ENCODE assay signal across 16 mouse cellular contexts in the genomic region with DNA sequence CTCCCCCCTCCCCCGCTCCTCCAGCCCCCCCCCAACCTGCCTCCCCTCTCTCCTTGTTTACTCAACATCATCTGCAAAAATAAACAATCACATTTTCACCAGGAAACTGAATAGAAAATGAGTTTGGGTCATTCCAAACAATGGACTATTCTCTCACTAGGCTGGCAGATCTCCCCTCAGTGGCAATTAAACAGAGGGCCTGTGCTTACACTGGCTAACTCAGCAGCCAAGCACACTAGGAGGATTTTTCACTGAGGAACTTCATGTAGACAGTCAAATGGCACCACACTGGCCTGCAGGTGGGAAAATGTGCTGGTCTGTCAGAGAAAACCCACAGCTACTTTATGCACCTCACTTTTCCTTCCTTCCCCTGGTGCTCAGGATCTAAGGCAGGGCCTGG. TPM values are rescaled to one million over a fixed set of nuclear protein-coding genes. Genes with fewer than 3 reads are reported as not detected.
DNase-seq lines count a peak whose midpoint lies in the region; ATAC-seq and TF ChIP-seq lines count a peak whose summit lies in the region.
"Had no signal": no experiment of that assay in that cellular context is flagged by ENCODE, and none has a peak within 500 bp of the region (broad histone marks: within the 10 kb centered on the region; RNA-seq: fewer than 3 reads in every experiment).

No protein-coding gene starts in this region.

- 62% methylated on average over 1 of the region's 1 CpGs for WGBS in intestine, embryonic 14.5 days
- 50% methylated on average over 1 of the region's 1 CpGs for WGBS in intestine, embryonic 16.5 days
- 20% methylated on average over 1 of the region's 1 CpGs for WGBS in lung, embryonic 14.5 days

- 0 out of 2 replicates have a peak, but pooled peaks cover 2% of the 10 kb centered on the region for H3K4me1 ChIP-seq in intestine, embryonic 14.5 days (replicated peaks; ENCODE audit: control insufficient read depth, insufficient read depth, low read length)
- H3K4me1 ChIP-seq in intestine, embryonic 16.5 days (ENCODE audit: control insufficient read depth, insufficient read depth, low read length) = peaks cover 3% of the 10 kb centered on the region; the same call in 1 of the 2 replicates
- H3K4me1 ChIP-seq in lung, embryonic 14.5 days (ENCODE audit: insufficient read depth) = no peaks in the 10 kb centered on the region

- no peaks in the 10 kb centered on the region for H3K27me3 ChIP-seq in intestine, embryonic 14.5 days (replicated peaks; ENCODE audit: control insufficient read depth, insufficient read depth, low read length)
- no peaks in the 10 kb centered on the region for H3K27me3 ChIP-seq in intestine, embryonic 16.5 days (replicated peaks; ENCODE audit: control insufficient read depth, insufficient read depth, low read length)
- H3K27me3 ChIP-seq in lung, embryonic 14.5 days (ENCODE audit: insufficient read depth, low read length) = no peaks in the 10 kb centered on the region
- H3K27me3 ChIP-seq: forebrain, embryonic 13.5 days; heart, embryonic 15.5 days had no signal

- no peak overlapping the region for H3K9ac ChIP-seq in intestine, embryonic 14.5 days (ENCODE audit: low read length)
- no peak overlapping the region for H3K9ac ChIP-seq in intestine, embryonic 16.5 days (ENCODE audit: low read depth, low read length)
- H3K9ac ChIP-seq in lung, embryonic 14.5 days = no peak overlapping the region
- H3K9ac ChIP-seq: forebrain, embryonic 13.5 days; heart, embryonic 15.5 days had no signal

- H3K9me3 ChIP-seq in intestine, embryonic 14.5 days (ENCODE audit: control insufficient read depth, low read length) = no peaks in the 10 kb centered on the region
- H3K9me3 ChIP-seq in intestine, embryonic 16.5 days (ENCODE audit: control insufficient read depth, low read length) = no peaks in the 10 kb centered on the region
- no peaks in the 10 kb centered on the region for H3K9me3 ChIP-seq in lung, embryonic 14.5 days (ENCODE audit: low read depth, low read length)
- H3K9me3 ChIP-seq: forebrain, embryonic 13.5 days; heart, embryonic 15.5 days; hindbrain, embryonic 10.5 days had no signal

- no peaks in the 10 kb centered on the region for H3K36me3 ChIP-seq in intestine, embryonic 14.5 days (ENCODE audit: control insufficient read depth, insufficient read depth, low read length)
- H3K36me3 ChIP-seq in intestine, embryonic 16.5 days (ENCODE audit: control insufficient read depth, insufficient read depth, low read length) = no peaks in the 10 kb centered on the region
- H3K36me3 ChIP-seq in lung, embryonic 14.5 days (ENCODE audit: insufficient read depth) = no peaks in the 10 kb centered on the region
- H3K36me3 ChIP-seq: heart, embryonic 15.5 days; hindbrain, embryonic 10.5 days had no signal

- H3K27ac ChIP-seq in intestine, embryonic 14.5 days (ENCODE audit: low read depth) = peak overlapping the region; percentile 11; the same call in 1 of the 2 replicates
- no peak overlapping the region for H3K27ac ChIP-seq in intestine, embryonic 16.5 days (ENCODE audit: low read length)
- peak overlapping the region; percentile 18; the same call in 1 of the 2 replicates for H3K27ac ChIP-seq in lung, embryonic 14.5 days (ENCODE audit: low read depth)
- H3K27ac ChIP-seq: forebrain, embryonic 13.5 days; heart, embryonic 15.5 days; hindbrain, embryonic 10.5 days had no signal

- DNase-seq in intestine, embryonic 14.5 days (ENCODE audit: low spot score) = no peak
- DNase-seq in lung, embryonic 14.5 days = peak; percentile 10
- no peak for DNase-seq in lung, postnatal 25 days (ENCODE audit: low spot score)
- peak; percentile 20 for DNase-seq in right cerebral cortex, adult 18-20 months
- DNase-seq in right cerebral cortex, postnatal 14 days = no peak
- DNase-seq in heart, adult 11 months = no peak
- no peak for DNase-seq in left cerebral cortex, postnatal 4 days
- DNase-seq: cerebellum, adult 9-10 months; heart, adult 18-20 months; kidney, postnatal 10 days; thymus, postnatal 4 days had no signal

- no peak for TF ChIP-seq CTCF in lung, embryonic 14.5 days (IDR thresholded peaks at IDR 0.05; ENCODE audit: low read depth)

- no peak overlapping the region for H3K4me3 ChIP-seq in intestine, embryonic 14.5 days (ENCODE audit: low read depth, low read length)
- H3K4me3 ChIP-seq in intestine, embryonic 16.5 days (ENCODE audit: low read length) = no peak overlapping the region
- no peak overlapping the region for H3K4me3 ChIP-seq in lung, embryonic 14.5 days (ENCODE audit: low read depth, low read length)
- H3K4me3 ChIP-seq: forebrain, embryonic 13.5 days; heart, embryonic 15.5 days; hindbrain, embryonic 10.5 days had no signal

- ATAC-seq in intestine, embryonic 14.5 days (replicated peaks; ENCODE audit: low FRiP score, low TSS enrichment, low read depth) = no peak
- no peak for ATAC-seq in intestine, embryonic 16.5 days
- no peak for ATAC-seq in lung, embryonic 14.5 days (ENCODE audit: insufficient read depth)
- ATAC-seq: forebrain, embryonic 13.5 days had no signal

- intact Hi-C loops in left cerebral cortex, postnatal 4 days (cut with DNase I) = no loop called here

- no peak overlapping the region for H3K4me2 ChIP-seq in intestine, embryonic 14.5 days (ENCODE audit: low read length)
- no peak overlapping the region for H3K4me2 ChIP-seq in intestine, embryonic 16.5 days (ENCODE audit: low read depth, low read length)
- H3K4me2 ChIP-seq in lung, embryonic 14.5 days = no peak overlapping the region
- H3K4me2 ChIP-seq: forebrain, embryonic 13.5 days; heart, embryonic 15.5 days; liver, embryonic 11.5 days had no signal

RNA-seq across cellular contexts. Expression of gene 1110059E24Rik, which starts 23.3 kb away (rescaled TPM):
- polyA plus RNA-seq in intestine, embryonic 14.5 days (2014; fragmentation: Nextera tagmentation; extraction: Ambion mirVana) = 66.1 and 68.5 TPM in 2 replicates
- 63.4 and 63.9 TPM in 2 replicates for polyA plus RNA-seq in intestine, embryonic 16.5 days (2015; fragmentation: Nextera tagmentation; extraction: Ambion mirVana)
- polyA plus RNA-seq in lung, embryonic 14.5 days (2014; fragmentation: Nextera tagmentation; extraction: Ambion mirVana) = 64.8 and 74.4 TPM in 2 replicates
- 10 to 100 TPM; 24.1 to 28.9 TPM for total RNA-seq in left cerebral cortex, postnatal 4 days (2021)

RNA-seq across cellular contexts. Expression of gene Abhd17b, which starts 23.5 kb away (rescaled TPM):
- polyA plus RNA-seq in intestine, embryonic 14.5 days (2014; fragmentation: Nextera tagmentation; extraction: Ambion mirVana) = 27.5 and 28.2 TPM in 2 replicates
- polyA plus RNA-seq in intestine, embryonic 16.5 days (2015; fragmentation: Nextera tagmentation; extraction: Ambion mirVana) = 7.3 and 15.9 TPM in 2 replicates
- 36.0 and 38.3 TPM in 2 replicates for polyA plus RNA-seq in lung, embryonic 14.5 days (2014; fragmentation: Nextera tagmentation; extraction: Ambion mirVana)
- total RNA-seq in left cerebral cortex, postnatal 4 days (2021) = 10 to 100 TPM; 51.1 to 52.9 TPM

Comparison
In these comparisons a context has a peak if more than half of its experiments do, and no peak if none do; other contexts are left out.
1. DNase-seq: peak in lung, embryonic 14.5 days (single experiment) and right cerebral cortex, adult 18-20 months (single experiment); none in intestine, embryonic 14.5 days (single experiment), lung, postnatal 25 days (single experiment), right cerebral cortex, postnatal 14 days (single experiment), heart, adult 11 months (single experiment) and left cerebral cortex, postnatal 4 days (single experiment).